Mouse (Mus musculus): ENCODE measurements at regions not wholly inside any gene's neighbourhood (a gene's known extent, or its start where the extent isn't known, plus 50 kb on each side); places are given as distances from the start of the nearest gene placed in this dataset.
"Not testable (repeated sequence)": the region's sequence is repeated elsewhere in the genome, so short reads cannot be mapped to it uniquely, and the experiment has no call there.

GRCm38 (mm10) chr14:37742426-37742825, 607.4 kb upstream of the Ghitm start:
- not testable (repeated sequence) for TF ChIP-seq CTCF (IDR thresholded peaks at IDR 0.05; ENCODE audit: low read depth); EP300 (optimal IDR thresholded peaks at IDR 0.05)
